Mouse (Mus musculus) kidney, adult 2 months (tissue): ENCODE measurements around the gene Iah1.

Source experiments
- CTCF ChIP-seq: fragments of 200-500 bp; conservative IDR thresholded peaks from 2 replicates; pipeline ENCODE4 v1.5.1; 2011; ENCODE audit warnings: low read depth, mild to moderate bottlenecking, control low read depth, low read length, moderate library complexity, mixed read lengths; ENCODE audit not compliant: insufficient read depth, insufficient read length
- POLR2A ChIP-seq: fragments of 200-500 bp; IDR thresholded peaks from one replicate; pipeline ENCODE4 v1.6.1; 2011; ENCODE audit warnings: low read depth, low read length, control low read depth

DNA sequence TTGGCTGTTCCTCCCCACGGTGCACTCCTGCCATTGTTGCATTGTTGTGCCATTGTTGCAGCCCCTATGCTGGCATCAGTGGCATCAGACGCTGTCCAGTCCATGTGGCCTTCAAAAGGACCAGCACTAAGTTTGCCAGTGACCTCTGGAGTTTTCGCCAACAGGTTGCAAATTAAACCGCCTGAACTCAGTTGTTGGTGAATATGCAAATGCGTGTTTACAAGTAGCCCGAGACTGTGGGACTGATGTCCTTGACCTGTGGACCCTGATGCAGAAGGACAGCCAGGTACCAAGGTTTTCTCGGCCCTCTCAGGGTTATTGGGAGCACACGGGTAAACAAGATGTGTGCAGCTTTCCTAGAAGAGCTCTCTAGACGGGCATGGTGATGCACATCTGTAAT is 5.0 kb downstream of the Iah1 start:
- TF ChIP-seq POLR2A (no peak), CTCF (no peak)
